Mouse (Mus musculus) cerebral cortex, adult 2 months (tissue): ENCODE measurements around the gene Tec.

ENCODE experiments used
- WGBS: fragments of 180-500 bp; shearing (Covaris S2); methylation state at CpG from one replicate; pipeline ENCODE4 v1.1.7; 2018; 5-methylcytosine and 5-hydroxymethylcytosine counted together

Tec gene

GRCm38 (mm10) chr5:72826445-72826844, 41.8 kb downstream of the Tec start:
- WGBS: 88% methylated on average over 3 of the region's 3 CpGs

GRCm38 (mm10) chr5:72820651-72821050, 47.6 kb downstream of the Tec start:
- WGBS: 53% methylated on average over 3 of the region's 3 CpGs

- 86% methylated on average over 8 of the region's 8 CpGs for WGBS
Measured at GRCm38 (mm10) chr5:72820036-72820640, 48.1 kb downstream of the Tec start.

GRCm38 (mm10) chr5:72818513-72819180, 49.6 kb downstream of the Tec start:
- WGBS: 72% methylated on average over 5 of the region's 5 CpGs

GRCm38 (mm10) chr5:72817523-72818091, 50.7 kb downstream of the Tec start:
- 43% methylated on average over 10 of the region's 10 CpGs for WGBS

- 64% methylated on average over 7 of the region's 7 CpGs for WGBS
Measured at GRCm38 (mm10) chr5:72816960-72817359, 51.3 kb downstream of the Tec start.

GRCm38 (mm10) chr5:72816491-72816890, 51.8 kb downstream of the Tec start:
- WGBS: 44% methylated on average over 2 of the region's 2 CpGs

GRCm38 (mm10) chr5:72816046-72816445, 52.2 kb downstream of the Tec start:
- WGBS: 90% methylated on average over 1 of the region's 1 CpGs

- WGBS: 98% methylated on average over 6 of the region's 6 CpGs
Measured at GRCm38 (mm10) chr5:72815361-72815760, 52.9 kb downstream of the Tec start.

- WGBS: 56% methylated on average over 5 of the region's 5 CpGs
Measured at GRCm38 (mm10) chr5:72814072-72814471, 54.2 kb downstream of the Tec start.

- 67% methylated on average over 5 of the region's 5 CpGs for WGBS
Measured at GRCm38 (mm10) chr5:72812908-72813307, 55.4 kb downstream of the Tec start.

- WGBS: 84% methylated on average over 3 of the region's 3 CpGs
Measured at GRCm38 (mm10) chr5:72812328-72812727, 56.0 kb downstream of the Tec start.

GRCm38 (mm10) chr5:72811397-72811796, 56.9 kb downstream of the Tec start:
- 76% methylated on average over 3 of the region's 3 CpGs for WGBS

GRCm38 (mm10) chr5:72810990-72811389, 57.3 kb downstream of the Tec start:
- WGBS: 95% methylated on average over 8 of the region's 8 CpGs

GRCm38 (mm10) chr5:72809480-72809879, 58.8 kb downstream of the Tec start:
- 92% methylated on average over 2 of the region's 2 CpGs for WGBS

GRCm38 (mm10) chr5:72808456-72809111, 59.7 kb downstream of the Tec start:
- 42% methylated on average over 14 of the region's 14 CpGs for WGBS

GRCm38 (mm10) chr5:72802851-72803250, 65.4 kb downstream of the Tec start:
- WGBS: 49% methylated on average over 5 of the region's 5 CpGs

- 92% methylated on average over 4 of the region's 4 CpGs for WGBS
Measured at GRCm38 (mm10) chr5:72798563-72798962, 69.7 kb downstream of the Tec start.

- 61% methylated on average over 14 of the region's 14 CpGs for WGBS
Measured at GRCm38 (mm10) chr5:72796186-72796613, 72.1 kb downstream of the Tec start.

GRCm38 (mm10) chr5:72793309-72793850, 74.9 kb downstream of the Tec start:
- 81% methylated on average over 3 of the region's 3 CpGs for WGBS

GRCm38 (mm10) chr5:72791789-72792188, 76.5 kb downstream of the Tec start:
- 24% methylated on average over 6 of the region's 6 CpGs for WGBS

GRCm38 (mm10) chr5:72791386-72791785, 76.9 kb downstream of the Tec start:
- WGBS: 74% methylated on average over 4 of the region's 4 CpGs
